ENCODE assay signal across 14 mouse cellular contexts in genomic region chr5:104149349-104149748, GRCm38 (mm10). TPM values are rescaled to one million over a fixed set of nuclear protein-coding genes. Genes with fewer than 3 reads are reported as not detected.
DNase-seq lines count a peak whose midpoint lies in the region; ATAC-seq and TF ChIP-seq lines count a peak whose summit lies in the region.
"Had no signal": no experiment of that assay in that cellular context is flagged by ENCODE, and none has a peak within 500 bp of the region (broad histone marks: within the 10 kb centered on the region; RNA-seq: fewer than 3 reads in every experiment).

No protein-coding gene starts in this region.

- H3K9ac ChIP-seq in heart, adult 2 months (ENCODE audit: low read depth, low read length) = no peak overlapping the region
- H3K9ac ChIP-seq in liver, postnatal 0 days (replicated peaks) = no peak overlapping the region
- H3K9ac ChIP-seq: limb, embryonic 13.5 days; midbrain, embryonic 15.5 days had no signal

- no peak overlapping the region for H3K4me2 ChIP-seq in liver, postnatal 0 days (ENCODE audit: low read depth, low read length)
- H3K4me2 ChIP-seq: limb, embryonic 13.5 days; midbrain, embryonic 15.5 days had no signal

- DNase-seq in heart, adult 2 months = no peak
- no peak for DNase-seq in heart, postnatal 25 days (ENCODE audit: low spot score)
- peak; percentile 75 to 88 for DNase-seq in adrenal gland, adult (ENCODE audit: inconsistent age in 2 of 2, low spot score in 1 of 2)
- DNase-seq in kidney, adult 11 months = peak; percentile 71
- DNase-seq in liver, postnatal 0 days = no peak
- no peak for DNase-seq in cerebellum, adult 11-12 months
- no peak for DNase-seq in left cerebral cortex, adult 8-10 months (ENCODE audit: low spot score in 2 of 2)
- DNase-seq in right cerebral cortex, adult 2 months (ENCODE audit: low spot score in 2 of 2) = no peak

- intact Hi-C loops in heart, adult 2 months (cut with DNase I) = no loop called here
- intact Hi-C loops in heart, postnatal 25 days (cut with DNase I) = loop anchor here (5.0 kb wide), 1 partner anchor 68 kb away; no protein-coding TSS in a partner anchor

- TF ChIP-seq EP300 in heart, adult 2 months (IDR thresholded peaks at IDR 0.05; ENCODE audit: insufficient read depth, low read depth, low read length) = no peak
- TF ChIP-seq EP300 in liver, postnatal 0 days (IDR thresholded peaks at IDR 0.05; ENCODE audit: low read depth) = 0 out of 2 replicates have a peak, but pooled peaks have one; percentile 20

- TF ChIP-seq CTCF in heart, adult 2 months (IDR thresholded peaks at IDR 0.05) = no peak
- no peak for TF ChIP-seq CTCF in liver, postnatal 0 days (IDR thresholded peaks at IDR 0.05; ENCODE audit: low read depth)

- H3K4me3 ChIP-seq in heart, adult 2 months = no peak overlapping the region
- H3K4me3 ChIP-seq in liver, postnatal 0 days (ENCODE audit: low read depth, low read length) = no peak overlapping the region
- H3K4me3 ChIP-seq: limb, embryonic 13.5 days; midbrain, embryonic 15.5 days had no signal

- H3K27me3 ChIP-seq in heart, adult 2 months (ENCODE audit: control insufficient read depth, insufficient read depth, low read length) = no peaks in the 10 kb centered on the region
- no peaks in the 10 kb centered on the region for H3K27me3 ChIP-seq in liver, postnatal 0 days (ENCODE audit: insufficient read depth, low read length)
- H3K27me3 ChIP-seq: limb, embryonic 13.5 days; midbrain, embryonic 15.5 days had no signal

- no peaks in the 10 kb centered on the region for H3K79me2 ChIP-seq in heart, adult 2 months (replicated peaks; ENCODE audit: control insufficient read depth, insufficient read depth, low read length)

- TF ChIP-seq POLR2A in heart, adult 2 months (IDR thresholded peaks at IDR 0.05; ENCODE audit: insufficient read depth, low read depth, low read length) = no peak

- WGBS in heart, adult 2 months = 37% methylated on average over 7 of the region's 7 CpGs
- WGBS in liver, postnatal 0 days (ENCODE audit: insufficient replicate concordance) = 28% methylated on average over 7 of the region's 7 CpGs

- no peaks in the 10 kb centered on the region; the same call in 1 of the 2 replicates for H3K4me1 ChIP-seq in heart, adult 2 months (ENCODE audit: control insufficient read depth, insufficient read depth, low read length)
- H3K4me1 ChIP-seq in liver, postnatal 0 days (ENCODE audit: insufficient read depth) = no peaks in the 10 kb centered on the region
- H3K4me1 ChIP-seq: limb, embryonic 13.5 days; midbrain, embryonic 15.5 days had no signal

- peak overlapping the region; percentile 6; the same call in 1 of the 2 replicates for H3K27ac ChIP-seq in heart, adult 2 months
- no peak overlapping the region for H3K27ac ChIP-seq in liver, postnatal 0 days (ENCODE audit: low read depth)
- H3K27ac ChIP-seq: limb, embryonic 13.5 days; midbrain, embryonic 15.5 days had no signal

- ATAC-seq in liver, postnatal 0 days = peak; percentile 31
- ATAC-seq: forebrain, embryonic 16.5 days; midbrain, embryonic 15.5 days had no signal

- no peaks in the 10 kb centered on the region for H3K36me3 ChIP-seq in heart, adult 2 months (ENCODE audit: control insufficient read depth, insufficient read depth, low read length)
- H3K36me3 ChIP-seq in liver, postnatal 0 days (replicated peaks; ENCODE audit: insufficient read depth, low read length) = no peaks in the 10 kb centered on the region
- H3K36me3 ChIP-seq: limb, embryonic 13.5 days; midbrain, embryonic 15.5 days had no signal

- H3K9me3 ChIP-seq in liver, postnatal 0 days (ENCODE audit: low read length) = no peaks in the 10 kb centered on the region
- H3K9me3 ChIP-seq: limb, embryonic 13.5 days; midbrain, embryonic 15.5 days had no signal

RNA-seq across cellular contexts. Expression of gene Dspp, which starts 21.2 kb away (rescaled TPM):
- total RNA-seq in heart, adult 2 months (2021) = not detected
- not detected in 2 replicates for polyA plus RNA-seq in heart, adult 2 months (2012; rRNA removed)
- not detected for total RNA-seq in heart, postnatal 25 days (2021)
- polyA plus RNA-seq in liver, postnatal 0 days (2015; fragmentation: Nextera tagmentation; extraction: Ambion mirVana) = not detected in 2 replicates
- under 1 TPM in 2 of 4 experiments, not detected in 2; 0.12 to 0.13 TPM for total RNA-seq in left cerebral cortex, adult 8-10 months (2022)
- polyA plus RNA-seq: C2C12; embryonic facial prominence, embryonic 11.5 days; heart, embryonic 16.5 days; midbrain, embryonic 15.5 days had no signal

RNA-seq across cellular contexts. Expression of gene Sparcl1, which starts 35.8 kb away (rescaled TPM):
- 100 to 1,000 TPM; 182 to 219 TPM for total RNA-seq in heart, adult 2 months (2021)
- 122 and 281 TPM in 2 replicates for polyA plus RNA-seq in heart, adult 2 months (2012; rRNA removed)
- 100 to 1,000 TPM; 191 to 258 TPM for total RNA-seq in heart, postnatal 25 days (2021)
- 5.2 and 6.3 TPM in 2 replicates for polyA plus RNA-seq in liver, postnatal 0 days (2015; fragmentation: Nextera tagmentation; extraction: Ambion mirVana)
- total RNA-seq in left cerebral cortex, adult 8-10 months (2022) = 1,000 to 10,000 TPM; 1,561 to 1,708 (median 1,583) TPM
- polyA plus RNA-seq: C2C12 had no signal

RNA-seq across cellular contexts. Expression of gene Dmp1, which starts 53.1 kb away (rescaled TPM):
- not detected for total RNA-seq in heart, adult 2 months (2021)
- not detected in 2 replicates for polyA plus RNA-seq in heart, adult 2 months (2012; rRNA removed)
- not detected for total RNA-seq in heart, postnatal 25 days (2021)
- not detected in 2 replicates for polyA plus RNA-seq in liver, postnatal 0 days (2015; fragmentation: Nextera tagmentation; extraction: Ambion mirVana)
- total RNA-seq in left cerebral cortex, adult 8-10 months (2022) = 1 to 10 TPM; 5.0 to 6.8 (median 5.8) TPM

Comparison
In these comparisons a context has a peak if more than half of its experiments do, and no peak if none do; other contexts are left out.
1. DNase-seq: peak in adrenal gland, adult (2 of 2) and kidney, adult 11 months (single experiment); none in heart, adult 2 months (0 of 2), heart, postnatal 25 days (single experiment), liver, postnatal 0 days (single experiment), cerebellum, adult 11-12 months (single experiment), left cerebral cortex, adult 8-10 months (0 of 2) and right cerebral cortex, adult 2 months (0 of 2).
2. RNA of gene Sparcl1, which starts 35.8 kb away (total RNA-seq): 1,561 to 1,708 TPM in left cerebral cortex, adult 8-10 months; 191 to 258 TPM in heart, postnatal 25 days and 182 to 219 TPM in heart, adult 2 months; every median in the first group is over 4 times any median in the second.
3. RNA of gene Dmp1, which starts 53.1 kb away (total RNA-seq): 5.0 to 6.8 TPM in left cerebral cortex, adult 8-10 months; not detected in heart, postnatal 25 days and not detected in heart, adult 2 months; every median in the first group is over 4 times any median in the second.